Mouse (Mus musculus) heart, embryonic 10.5 days (tissue): ENCODE measurements at regions not wholly inside any gene's neighbourhood (a gene's known extent, or its start where the extent isn't known, plus 50 kb on each side); places are given as distances from the start of the nearest gene placed in this dataset.

Experiments used
- DNase-seq: peaks from one replicate; pipeline ENCODE4 v3.0.0-alpha.2; 2017; ENCODE audit warnings: low spot score
- H3K27ac ChIP-seq: fragments of 300-500 bp; sonication (generic); 2 replicates; pipeline ENCODE4 v1.5.1; 2016; ENCODE audit warnings: mild to moderate bottlenecking
- H3K27me3 ChIP-seq: fragments of 300-500 bp; sonication (generic); 2 replicates; pipeline ENCODE4 v1.6.1; 2016; ENCODE audit warnings: mild to moderate bottlenecking; ENCODE audit not compliant: poor library complexity, insufficient read depth, severe bottlenecking
- H3K36me3 ChIP-seq: fragments of 300-500 bp; sonication (generic); 2 replicates; pipeline ENCODE4 v1.6.1; 2016; ENCODE audit warnings: mild to moderate bottlenecking, moderate library complexity
- H3K4me1 ChIP-seq: fragments of 300-500 bp; sonication (generic); 2 replicates; pipeline ENCODE4 v1.6.1; 2016; ENCODE audit warnings: mild to moderate bottlenecking
- H3K4me3 ChIP-seq: fragments of 300-500 bp; sonication (generic); 2 replicates; pipeline ENCODE4 v1.5.1; 2016; ENCODE audit warnings: mild to moderate bottlenecking, moderate library complexity
- H3K9me3 ChIP-seq: fragments of 300-500 bp; sonication (generic); 2 replicates; pipeline ENCODE4 v1.6.1; 2016; ENCODE audit warnings: mild to moderate bottlenecking, moderate library complexity
- WGBS: fragments of 180-500 bp; shearing (Covaris S2); methylation state at CpG from one replicate; pipeline ENCODE4 v1.1.7; 2016; 5-methylcytosine and 5-hydroxymethylcytosine counted together

GRCm38 (mm10) chr2:34111286-34111685 lies 223.5 kb upstream of the Mvb12b start:
- WGBS: 56% methylated on average over 3 of the region's 3 CpGs
- Histone ChIP-seq H3K27me3 (peaks cover 16% of the 10 kb centered on the region; the same call in 1 of the 2 replicates), H3K9me3 (no peaks in the 10 kb centered on the region)

DNA sequence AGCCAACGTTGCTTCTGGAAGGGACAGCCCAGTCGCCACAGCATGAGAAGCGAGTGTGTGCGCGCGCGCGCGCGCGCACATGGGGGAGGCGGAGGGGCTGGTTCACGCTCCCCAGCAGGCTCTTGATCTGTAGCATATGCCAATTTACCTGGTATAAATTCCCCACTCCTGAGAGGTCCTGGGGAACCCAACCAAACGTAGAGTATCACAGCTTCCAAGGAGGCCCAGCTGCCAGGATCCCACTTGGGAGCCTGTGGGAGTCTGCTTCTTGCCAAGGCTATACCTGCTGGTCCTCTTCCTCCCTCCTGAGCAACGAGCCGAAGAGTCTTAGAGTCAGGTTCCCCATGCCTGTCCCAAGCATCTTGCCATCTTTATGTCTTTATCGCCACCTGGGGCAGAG lies 222.8 kb upstream of the Mvb12b start:
- H3K27me3 ChIP-seq: peaks cover 13% of the 10 kb centered on the region; the same call in 1 of the 2 replicates
- H3K4me3 ChIP-seq: no peak overlapping the region
- H3K27ac ChIP-seq: no peak overlapping the region
- WGBS: 76% methylated on average over 17 of the region's 17 CpGs
- no peaks in the 10 kb centered on the region for H3K36me3 ChIP-seq
- H3K9me3 ChIP-seq: no peaks in the 10 kb centered on the region
- no peaks in the 10 kb centered on the region for H3K4me1 ChIP-seq
- DNase-seq: no peak

More at GRCm38 (mm10) chr2:34111286-34111685, 223.5 kb upstream of the Mvb12b start:
- Histone ChIP-seq H3K4me1 (no peaks in the 10 kb centered on the region), H3K27ac (no peak overlapping the region), H3K36me3 (no peaks in the 10 kb centered on the region), H3K4me3 (no peak overlapping the region)
- DNase-seq: no peak

DNA sequence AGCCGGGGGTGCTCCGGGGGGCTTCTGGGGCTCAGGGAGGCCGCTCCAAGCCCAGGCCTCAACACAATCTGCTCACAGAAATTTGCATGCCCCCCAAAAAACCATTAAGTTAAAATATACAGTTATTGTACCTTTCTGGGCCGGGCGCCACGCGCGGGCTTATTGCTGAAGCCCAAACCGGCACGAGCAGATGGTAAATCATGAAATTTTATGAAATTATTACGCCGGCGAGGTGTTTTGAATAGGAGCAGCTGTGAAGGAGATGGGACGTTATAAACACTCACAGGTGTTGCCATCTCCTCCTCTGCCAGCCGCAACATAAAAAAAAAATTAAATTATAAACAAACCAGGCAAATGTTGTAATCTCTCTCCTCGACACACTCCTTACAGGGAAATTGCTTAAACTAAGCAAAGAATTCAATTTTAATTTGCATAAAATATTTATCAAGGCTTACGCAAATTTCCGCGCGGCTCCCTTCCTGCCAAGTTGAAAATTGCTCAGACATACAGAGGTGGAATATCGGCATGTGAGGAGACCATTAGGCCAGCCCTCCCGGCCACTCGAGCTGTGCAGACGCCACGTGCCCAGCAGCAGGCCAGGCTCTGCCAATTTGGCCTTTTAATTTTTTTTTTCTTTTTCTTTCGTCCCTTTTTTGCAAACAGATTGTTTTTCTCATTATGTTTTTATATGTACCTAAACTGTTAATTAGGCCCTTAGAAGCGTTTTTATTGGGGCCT lies 220.0 kb upstream of the Mvb12b start:
- Histone ChIP-seq H3K4me1 (no peaks in the 10 kb centered on the region), H3K27ac (no peak overlapping the region), H3K9me3 (no peaks in the 10 kb centered on the region), H3K4me3 (no peak overlapping the region), H3K36me3 (no peaks in the 10 kb centered on the region), H3K27me3 (peaks cover 13% of the 10 kb centered on the region; the same call in 1 of the 2 replicates)
- no peak for DNase-seq
- 78% methylated on average over 27 of the region's 27 CpGs for WGBS

DNA sequence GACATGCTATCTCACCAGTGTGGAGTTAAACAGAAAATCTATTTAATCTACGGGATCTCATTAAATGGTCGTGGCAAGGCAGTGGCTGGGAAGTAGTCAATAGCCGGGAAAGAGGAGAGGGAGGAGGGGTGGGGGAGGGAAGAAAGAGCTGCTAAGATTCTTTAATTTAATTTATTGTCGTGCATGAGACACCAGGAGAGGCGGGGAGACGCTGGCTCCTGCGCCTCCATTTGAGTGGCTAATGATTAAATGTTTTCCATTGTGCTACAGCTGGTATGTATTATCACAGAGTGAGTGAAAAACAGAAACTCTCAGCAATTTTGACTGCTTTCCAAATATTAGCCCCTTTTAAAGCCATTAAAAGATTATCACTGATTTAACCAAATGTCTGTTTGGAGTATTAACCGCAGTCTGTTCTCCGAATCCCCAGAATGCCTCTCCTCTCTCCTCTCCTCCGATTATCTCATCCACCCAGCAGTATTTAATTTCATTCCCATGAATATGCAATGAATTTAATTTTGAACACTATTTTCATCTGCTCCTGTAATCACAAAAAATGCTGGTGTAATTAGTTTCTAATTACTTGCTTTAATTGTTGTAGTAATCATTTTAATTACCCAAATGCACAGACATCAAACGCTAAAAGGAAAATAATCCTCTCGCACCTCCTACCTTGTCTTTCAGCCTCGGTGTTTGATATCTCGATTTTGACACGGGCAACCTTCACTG lies 219.3 kb upstream of the Mvb12b start:
- peaks cover 13% of the 10 kb centered on the region; the same call in 1 of the 2 replicates for H3K27me3 ChIP-seq
- H3K36me3 ChIP-seq: no peaks in the 10 kb centered on the region
- H3K4me3 ChIP-seq: no peak overlapping the region
- H3K9me3 ChIP-seq: no peaks in the 10 kb centered on the region
- no peaks in the 10 kb centered on the region for H3K4me1 ChIP-seq
- no peak for DNase-seq
- WGBS: 54% methylated on average over 15 of the region's 15 CpGs
- no peak overlapping the region for H3K27ac ChIP-seq

GRCm38 (mm10) chr2:34106245-34106644 lies 218.5 kb upstream of the Mvb12b start:
- Histone ChIP-seq H3K36me3 (no peaks in the 10 kb centered on the region), H3K9me3 (no peaks in the 10 kb centered on the region), H3K27me3 (peaks cover 11% of the 10 kb centered on the region; the same call in 1 of the 2 replicates), H3K4me1 (no peaks in the 10 kb centered on the region), H3K27ac (no peak overlapping the region), H3K4me3 (no peak overlapping the region)
- DNase-seq: no peak
- 79% methylated on average over 9 of the region's 9 CpGs for WGBS

- no peak for DNase-seq
- 68% methylated on average over 13 of the region's 13 CpGs for WGBS
- H3K4me3 ChIP-seq: no peak overlapping the region
- peaks cover 4% of the 10 kb centered on the region; the same call in 1 of the 2 replicates for H3K27me3 ChIP-seq
- no peaks in the 10 kb centered on the region for H3K4me1 ChIP-seq
- H3K9me3 ChIP-seq: no peaks in the 10 kb centered on the region
- no peaks in the 10 kb centered on the region for H3K36me3 ChIP-seq
- no peak overlapping the region for H3K27ac ChIP-seq
Observed at GRCm38 (mm10) chr2:34105271-34106051, 217.7 kb upstream of the Mvb12b start.

GRCm38 (mm10) chr2:34098004-34098547 lies 210.3 kb upstream of the Mvb12b start:
- H3K4me3 ChIP-seq: no peak overlapping the region
- no peaks in the 10 kb centered on the region for H3K27me3 ChIP-seq
- H3K9me3 ChIP-seq: no peaks in the 10 kb centered on the region
- H3K36me3 ChIP-seq: no peaks in the 10 kb centered on the region
- no peaks in the 10 kb centered on the region for H3K4me1 ChIP-seq
- H3K27ac ChIP-seq: no peak overlapping the region
- 67% methylated on average over 14 of the region's 14 CpGs for WGBS
- DNase-seq: no peak

- no peak overlapping the region for H3K27ac ChIP-seq
- no peak for DNase-seq
Observed at GRCm38 (mm10) chr2:34096561-34096960, 208.8 kb upstream of the Mvb12b start.

DNA sequence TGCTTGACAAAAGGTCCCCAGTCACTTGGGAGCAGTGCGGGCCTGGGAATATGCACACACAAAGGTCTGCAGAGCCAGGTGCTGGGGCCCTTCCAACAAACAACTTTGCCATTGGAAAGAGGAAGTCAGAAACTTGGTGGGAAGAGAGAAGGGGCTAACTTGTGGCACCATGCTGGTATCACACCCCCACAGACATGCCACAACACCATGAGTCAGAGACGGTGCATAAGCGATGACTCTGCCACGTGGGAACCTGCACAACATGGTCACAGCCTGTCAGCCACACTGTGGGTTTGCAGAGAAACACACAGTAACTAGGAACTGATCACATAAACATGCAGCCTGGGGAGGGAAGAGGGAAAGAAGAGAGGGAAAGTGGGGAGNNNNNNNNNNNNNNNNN lies 201.1 kb upstream of the Mvb12b start:
- 0 out of 2 replicates have a peak, but pooled peaks cover 4% of the 10 kb centered on the region for H3K4me1 ChIP-seq
- no peaks in the 10 kb centered on the region for H3K9me3 ChIP-seq
- H3K27me3 ChIP-seq: no peaks in the 10 kb centered on the region
- 65% methylated on average over 4 of the region's 4 CpGs for WGBS
- no peak overlapping the region for H3K4me3 ChIP-seq
- no peak for DNase-seq
- no peaks in the 10 kb centered on the region for H3K36me3 ChIP-seq
- no peak overlapping the region for H3K27ac ChIP-seq

More at GRCm38 (mm10) chr2:34096561-34096960, 208.8 kb upstream of the Mvb12b start:
- Histone ChIP-seq H3K36me3 (no peaks in the 10 kb centered on the region), H3K27me3 (no peaks in the 10 kb centered on the region), H3K4me1 (no peaks in the 10 kb centered on the region), H3K4me3 (no peak overlapping the region), H3K9me3 (no peaks in the 10 kb centered on the region)

DNA sequence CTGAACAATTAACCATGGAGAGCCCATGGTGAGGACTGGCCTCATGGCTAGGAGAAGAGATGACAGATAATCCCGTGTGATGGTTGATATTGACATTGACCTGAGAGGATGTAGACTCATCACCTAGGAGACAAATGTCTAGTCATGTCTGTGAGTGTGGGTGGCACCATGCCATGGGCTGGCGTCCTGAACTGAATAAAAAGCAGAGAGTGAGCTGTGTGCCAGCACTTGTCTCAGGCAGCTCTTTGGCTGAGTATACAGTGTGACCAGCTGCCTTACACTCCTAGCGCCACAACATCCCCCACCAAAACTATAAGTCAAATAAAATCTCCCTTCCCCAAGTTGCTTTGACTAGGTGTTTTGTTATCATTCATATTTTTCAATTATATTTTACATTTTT lies 198.4 kb upstream of the Mvb12b start:
- no peaks in the 10 kb centered on the region for H3K36me3 ChIP-seq
- H3K4me1 ChIP-seq: 0 out of 2 replicates have a peak, but pooled peaks cover 4% of the 10 kb centered on the region
- H3K9me3 ChIP-seq: no peaks in the 10 kb centered on the region
- H3K27me3 ChIP-seq: no peaks in the 10 kb centered on the region
- WGBS: 71% methylated on average over 3 of the region's 3 CpGs
- H3K27ac ChIP-seq: no peak overlapping the region
- DNase-seq: no peak
- H3K4me3 ChIP-seq: no peak overlapping the region

GRCm38 (mm10) chr2:34084513-34084912 lies 196.8 kb upstream of the Mvb12b start:
- no peaks in the 10 kb centered on the region for H3K9me3 ChIP-seq
- H3K36me3 ChIP-seq: no peaks in the 10 kb centered on the region
- H3K27me3 ChIP-seq: no peaks in the 10 kb centered on the region
- DNase-seq: no peak
- no peak overlapping the region for H3K27ac ChIP-seq
- H3K4me3 ChIP-seq: no peak overlapping the region
- 0 out of 2 replicates have a peak, but pooled peaks cover 4% of the 10 kb centered on the region for H3K4me1 ChIP-seq
- WGBS: 97% methylated on average over 1 of the region's 1 CpGs

- Histone ChIP-seq H3K4me1 (0 out of 2 replicates have a peak, but pooled peaks cover 4% of the 10 kb centered on the region), H3K9me3 (no peaks in the 10 kb centered on the region), H3K36me3 (no peaks in the 10 kb centered on the region), H3K27ac (no peak overlapping the region), H3K4me3 (no peak overlapping the region), H3K27me3 (no peaks in the 10 kb centered on the region)
- 70% methylated on average over 7 of the region's 7 CpGs for WGBS
- no peak for DNase-seq
Observed at GRCm38 (mm10) chr2:34082486-34082885, 194.7 kb upstream of the Mvb12b start.
